In the genomic region with DNA sequence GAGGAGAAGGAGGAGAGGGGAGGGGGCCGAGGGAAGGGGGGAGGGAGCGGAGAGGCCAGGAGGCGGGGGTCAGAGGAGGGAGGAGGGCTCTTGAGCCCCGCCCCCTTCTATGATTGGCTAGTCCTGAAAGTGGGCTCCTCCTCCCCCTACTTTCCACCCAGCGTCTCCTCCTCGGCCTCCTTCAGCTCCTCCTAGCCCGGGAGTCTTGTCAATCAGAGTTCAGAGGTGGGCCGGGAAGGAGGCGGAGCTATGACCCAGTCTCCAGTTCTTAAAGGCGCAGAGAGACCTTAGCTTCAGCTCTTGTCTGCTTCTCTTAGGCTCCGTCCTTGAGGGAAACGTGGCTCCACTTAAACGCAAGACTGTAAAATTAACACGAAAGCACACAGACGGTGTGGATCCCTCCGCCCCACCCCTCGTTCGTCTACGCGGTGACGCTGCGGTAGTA, we compare ENCODE assay signal across 8 mouse cellular contexts. TPM values are rescaled to one million over a fixed set of nuclear protein-coding genes. Genes with fewer than 3 reads are reported as not detected.
DNase-seq lines count a peak whose midpoint lies in the region; ATAC-seq and TF ChIP-seq lines count a peak whose summit lies in the region.

No protein-coding gene starts in this region.

- under 1% methylated on average over 20 of the region's 22 CpGs for WGBS in embryonic facial prominence, embryonic 15.5 days
- under 1% methylated on average over 22 of the region's 22 CpGs for WGBS in heart, adult 2 months
- under 1% methylated on average over 20 of the region's 22 CpGs for WGBS in kidney, adult 2 months
- under 1% methylated on average over 20 of the region's 22 CpGs for WGBS in limb, embryonic 11.5 days
- WGBS in midbrain, embryonic 13.5 days = under 1% methylated on average over 17 of the region's 22 CpGs
- WGBS in small intestine, adult 2 months = under 1% methylated on average over 22 of the region's 22 CpGs

- ATAC-seq in embryonic facial prominence, embryonic 15.5 days (ENCODE audit: insufficient number of reproducible peaks, low FRiP score, low TSS enrichment, low read depth) = peak; percentile 99
- peak; percentile 99 for ATAC-seq in limb, embryonic 11.5 days (ENCODE audit: insufficient number of reproducible peaks, low FRiP score, low TSS enrichment, low read depth)
- ATAC-seq in midbrain, embryonic 13.5 days = peak; percentile 99

- peak overlapping the region; percentile 49 for H3K4me2 ChIP-seq in embryonic facial prominence, embryonic 15.5 days (replicated peaks)
- H3K4me2 ChIP-seq in limb, embryonic 11.5 days (ENCODE audit: low read depth, severe bottlenecking) = peak overlapping the region; percentile 36; the same call in 1 of the 2 replicates
- peak overlapping the region; percentile 53 for H3K4me2 ChIP-seq in midbrain, embryonic 13.5 days (replicated peaks)

- no peaks in the 10 kb centered on the region for H3K9me3 ChIP-seq in embryonic facial prominence, embryonic 15.5 days (replicated peaks)
- H3K9me3 ChIP-seq in limb, embryonic 11.5 days (ENCODE audit: control insufficient read depth, low read length) = no peaks in the 10 kb centered on the region
- H3K9me3 ChIP-seq in midbrain, embryonic 13.5 days = no peaks in the 10 kb centered on the region

- no peak for TF ChIP-seq POLR2A in bone marrow macrophage, adult 2 months (IDR thresholded peaks at IDR 0.05; ENCODE audit: borderline replicate concordance, low read depth, low read length)
- peak; percentile 91 for TF ChIP-seq POLR2A in heart, adult 2 months (IDR thresholded peaks at IDR 0.05; ENCODE audit: insufficient read depth, low read depth, low read length)
- TF ChIP-seq POLR2A in kidney, adult 2 months (IDR thresholded peaks at IDR 0.05; ENCODE audit: low read depth, low read length) = peak; percentile 45
- TF ChIP-seq POLR2A in small intestine, adult 2 months (IDR thresholded peaks at IDR 0.05; ENCODE audit: low read depth, low read length) = no peak

- no peaks in the 10 kb centered on the region for H3K36me3 ChIP-seq in embryonic facial prominence, embryonic 15.5 days
- peaks cover 6% of the 10 kb centered on the region for H3K36me3 ChIP-seq in heart, adult 2 months (ENCODE audit: control insufficient read depth, insufficient read depth, low read length)
- no peaks in the 10 kb centered on the region; the same call in 1 of the 2 replicates for H3K36me3 ChIP-seq in kidney, adult 2 months (ENCODE audit: control insufficient read depth, insufficient read depth, low read length)
- H3K36me3 ChIP-seq in limb, embryonic 11.5 days (ENCODE audit: control insufficient read depth, insufficient read depth, low read length) = no peaks in the 10 kb centered on the region
- no peaks in the 10 kb centered on the region for H3K36me3 ChIP-seq in midbrain, embryonic 13.5 days
- H3K36me3 ChIP-seq in small intestine, adult 2 months (ENCODE audit: control insufficient read depth, insufficient read depth, low read length) = no peaks in the 10 kb centered on the region

- intact Hi-C loops in heart, adult 2 months (cut with DNase I) = loop anchor here (5.0 to 10.0 kb wide), 3 partner anchors 145 to 338 kb away; no protein-coding TSS in a partner anchor

- peak overlapping the region; percentile 23; the same call in 1 of the 2 replicates for H3K9ac ChIP-seq in embryonic facial prominence, embryonic 15.5 days
- peak overlapping the region; percentile 83 for H3K9ac ChIP-seq in heart, adult 2 months (ENCODE audit: low read depth, low read length)
- H3K9ac ChIP-seq in limb, embryonic 11.5 days (ENCODE audit: low read length) = no peak overlapping the region; the same call in 1 of the 2 replicates
- H3K9ac ChIP-seq in midbrain, embryonic 13.5 days (replicated peaks) = no peak overlapping the region; the same call in 1 of the 2 replicates

- no peaks in the 10 kb centered on the region; the same call in 1 of the 2 replicates for H3K79me2 ChIP-seq in heart, adult 2 months (replicated peaks; ENCODE audit: control insufficient read depth, insufficient read depth, low read length)

- peak; percentile 97 for DNase-seq in 3134 (ENCODE audit: extremely low read depth, insufficient read length, low spot score)
- peak; percentile 94 to 98 for DNase-seq in heart, adult 2 months
- peak; percentile 100 for DNase-seq in kidney, adult 2 months
- DNase-seq in limb, embryonic 11.5 days (ENCODE audit: low spot score) = peak; percentile 95

- peak overlapping the region; percentile 65 for H3K4me3 ChIP-seq in bone marrow macrophage, adult 2 months (ENCODE audit: insufficient read depth, low read length)
- H3K4me3 ChIP-seq in embryonic facial prominence, embryonic 15.5 days (replicated peaks) = peak overlapping the region; percentile 83
- peak overlapping the region; percentile 59 for H3K4me3 ChIP-seq in heart, adult 2 months
- peak overlapping the region; percentile 81 for H3K4me3 ChIP-seq in kidney, adult 2 months (ENCODE audit: insufficient read depth, low read depth, low read length)
- peak overlapping the region; percentile 90 for H3K4me3 ChIP-seq in limb, embryonic 11.5 days (ENCODE audit: low read depth, low read length)
- H3K4me3 ChIP-seq in midbrain, embryonic 13.5 days (replicated peaks) = peak overlapping the region; percentile 31
- peak overlapping the region; percentile 74 for H3K4me3 ChIP-seq in small intestine, adult 2 months (ENCODE audit: low read depth, low read length)

- TF ChIP-seq CTCF in bone marrow macrophage, adult 2 months (IDR thresholded peaks at IDR 0.05; ENCODE audit: low read depth, low read length) = no peak
- TF ChIP-seq CTCF in heart, adult 2 months (IDR thresholded peaks at IDR 0.05) = no peak
- no peak for TF ChIP-seq CTCF in kidney, adult 2 months (conservative IDR thresholded peaks at IDR 0.05; ENCODE audit: insufficient read depth, insufficient read length, low read depth, low read length)
- TF ChIP-seq CTCF in small intestine, adult 2 months (IDR thresholded peaks at IDR 0.05; ENCODE audit: extremely low read depth, insufficient read length, insufficient replicate concordance, low read depth, low read length) = no peak

- H3K4me1 ChIP-seq in bone marrow macrophage, adult 2 months (ENCODE audit: control insufficient read depth, insufficient read depth, low read length) = no peaks in the 10 kb centered on the region
- peaks cover 14% of the 10 kb centered on the region for H3K4me1 ChIP-seq in embryonic facial prominence, embryonic 15.5 days
- H3K4me1 ChIP-seq in heart, adult 2 months (ENCODE audit: control insufficient read depth, insufficient read depth, low read length) = no peaks in the 10 kb centered on the region; the same call in 1 of the 2 replicates
- no peaks in the 10 kb centered on the region; the same call in 1 of the 2 replicates for H3K4me1 ChIP-seq in kidney, adult 2 months (ENCODE audit: control insufficient read depth, insufficient read depth, low read length)
- H3K4me1 ChIP-seq in limb, embryonic 11.5 days (ENCODE audit: control insufficient read depth, insufficient read depth, low read length) = peaks cover 8% of the 10 kb centered on the region; the same call in 1 of the 2 replicates
- peaks cover 13% of the 10 kb centered on the region for H3K4me1 ChIP-seq in midbrain, embryonic 13.5 days (replicated peaks)
- H3K4me1 ChIP-seq in small intestine, adult 2 months (ENCODE audit: control insufficient read depth, insufficient read depth, insufficient read length, low read length) = peaks cover 1% of the 10 kb centered on the region; the same call in 1 of the 2 replicates

- no peak overlapping the region for H3K27ac ChIP-seq in bone marrow macrophage, adult 2 months (ENCODE audit: insufficient read depth, low read depth, low read length)
- peak overlapping the region; percentile 88 for H3K27ac ChIP-seq in embryonic facial prominence, embryonic 15.5 days (replicated peaks)
- H3K27ac ChIP-seq in heart, adult 2 months = peak overlapping the region; percentile 94
- H3K27ac ChIP-seq in kidney, adult 2 months (ENCODE audit: insufficient read depth, low read depth, low read length) = peak overlapping the region; percentile 94
- H3K27ac ChIP-seq in limb, embryonic 11.5 days (replicated peaks; ENCODE audit: low read depth, low read length) = peak overlapping the region; percentile 99
- H3K27ac ChIP-seq in midbrain, embryonic 13.5 days = peak overlapping the region; percentile 61; the same call in 1 of the 2 replicates
- H3K27ac ChIP-seq in small intestine, adult 2 months (ENCODE audit: insufficient read depth, low read depth, low read length) = peak overlapping the region; percentile 65

- TF ChIP-seq EP300 in heart, adult 2 months (IDR thresholded peaks at IDR 0.05; ENCODE audit: insufficient read depth, low read depth, low read length) = peak; percentile 54; the same call in 1 of the 2 replicates

- no peaks in the 10 kb centered on the region for H3K27me3 ChIP-seq in embryonic facial prominence, embryonic 15.5 days
- no peaks in the 10 kb centered on the region for H3K27me3 ChIP-seq in heart, adult 2 months (ENCODE audit: control insufficient read depth, insufficient read depth, low read length)
- H3K27me3 ChIP-seq in kidney, adult 2 months (replicated peaks; ENCODE audit: control insufficient read depth, insufficient read depth, low read length) = no peaks in the 10 kb centered on the region
- H3K27me3 ChIP-seq in limb, embryonic 11.5 days (ENCODE audit: control insufficient read depth, insufficient read depth, low read length) = no peaks in the 10 kb centered on the region
- no peaks in the 10 kb centered on the region for H3K27me3 ChIP-seq in midbrain, embryonic 13.5 days
- no peaks in the 10 kb centered on the region for H3K27me3 ChIP-seq in small intestine, adult 2 months (ENCODE audit: control insufficient read depth, insufficient read depth, low read length)

RNA-seq across cellular contexts. Expression of gene Pbx1, which starts 0.2 kb away (rescaled TPM):
- 7.1 and 7.4 TPM in 2 replicates for polyA plus RNA-seq in bone marrow macrophage, adult 2 months (2012; ENCODE audit: insufficient read depth, insufficient read length, missing spikeins)
- polyA plus RNA-seq in embryonic facial prominence, embryonic 15.5 days (2015; fragmentation: Nextera tagmentation; extraction: Ambion mirVana) = 29.5 and 33.3 TPM in 2 replicates
- total RNA-seq in heart, adult 2 months (2021) = 10 to 100 TPM; 52.8 to 54.7 TPM
- 33.1 and 47.6 TPM in 2 replicates for polyA plus RNA-seq in heart, adult 2 months (2012; rRNA removed)
- 46.9 and 49.2 TPM in 2 replicates for polyA plus RNA-seq in kidney, adult 2 months (2012; rRNA removed)
- polyA plus RNA-seq in limb, embryonic 11.5 days (2014; fragmentation: Nextera tagmentation; extraction: Ambion mirVana) = 43.7 and 44.2 TPM in 2 replicates
- polyA plus RNA-seq in midbrain, embryonic 13.5 days (2015; fragmentation: Nextera tagmentation; extraction: Ambion mirVana) = 84.9 and 91.4 TPM in 2 replicates
- polyA plus RNA-seq in small intestine, adult 2 months (2012; rRNA removed) = 5.7 and 11.0 TPM in 2 replicates

Comparison
In these comparisons a context has a peak if more than half of its experiments do, and no peak if none do; other contexts are left out.
1. H3K4me3 ChIP-seq: peak in every context shown above with its lines; median percentile 90 in limb, embryonic 11.5 days; 83 in embryonic facial prominence, embryonic 15.5 days; 81 in kidney, adult 2 months; 74 in small intestine, adult 2 months; 65 in bone marrow macrophage, adult 2 months; 59 in heart, adult 2 months; 31 in midbrain, embryonic 13.5 days.
2. POLR2A ChIP-seq: peak in heart, adult 2 months (single experiment) and kidney, adult 2 months (single experiment); none in bone marrow macrophage, adult 2 months (single experiment) and small intestine, adult 2 months (single experiment).
3. H3K9ac ChIP-seq: peak in embryonic facial prominence, embryonic 15.5 days (single experiment) and heart, adult 2 months (single experiment); none in limb, embryonic 11.5 days (single experiment) and midbrain, embryonic 13.5 days (single experiment).
4. Peak in every context shown above with its lines, with median percentiles within 50 percentile points of each other: DNase-seq, ATAC-seq and H3K4me2 ChIP-seq.